20 mouse cellular contexts compared by ENCODE assay signal in the genomic region with DNA sequence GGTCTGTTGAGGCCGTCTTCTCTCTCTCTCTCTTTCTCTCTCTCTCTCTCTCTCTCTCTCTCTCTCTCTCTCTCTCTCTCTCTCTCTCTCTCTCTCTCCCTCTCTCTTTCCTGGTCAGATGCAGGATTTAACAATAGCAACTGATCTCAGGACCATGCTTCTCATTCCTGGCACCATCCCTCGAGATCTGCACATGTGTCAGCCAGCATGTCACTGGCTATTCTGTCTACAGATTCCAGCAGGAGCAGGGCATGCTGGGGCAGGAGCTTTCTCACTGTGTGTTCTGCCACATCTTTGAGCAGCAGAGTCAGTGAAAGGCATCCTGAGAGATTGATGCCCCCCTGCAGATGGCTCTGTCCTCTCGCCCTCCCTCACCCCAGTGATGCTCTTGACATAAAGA.
DNase-seq lines count a peak whose midpoint lies in the region; ATAC-seq lines count a peak whose summit lies in the region.
"Had no signal": no experiment of that assay in that cellular context is flagged by ENCODE, and none has a peak within 500 bp of the region (broad histone marks: within the 10 kb centered on the region; RNA-seq: fewer than 3 reads in every experiment).

No protein-coding gene starts in this region.

- DNase-seq in heart, embryonic 10.5 days (ENCODE audit: low spot score), result no peak
- no peak for DNase-seq in heart, postnatal 25 days (ENCODE audit: low spot score)
- DNase-seq in neural tube, embryonic 11.5 days (ENCODE audit: low spot score), result no peak
- no peak for DNase-seq in neural tube, embryonic 10.5 days (ENCODE audit: extremely low spot score, low spot score)
- peak; percentile 52 to 67 for DNase-seq in heart, postnatal 10 days
- DNase-seq in gastrocnemius, adult 18-20 months (ENCODE audit: low spot score), result no peak
- no peak for DNase-seq in right cerebral cortex, postnatal 36 days (ENCODE audit: low spot score in 2 of 2)
- DNase-seq: adrenal gland, postnatal 14 days; cerebellum, adult 18-20 months; gastrocnemius, postnatal 14 days; layer of hippocampus, postnatal 36 days; lung, adult 18-20 months; lung, postnatal 4 days; right cerebral cortex, postnatal 25 days; thymus, postnatal 4 days had no signal

- intact Hi-C loops in heart, postnatal 25 days (cut with DNase I), result no loop called here
- intact Hi-C loops in heart, postnatal 10 days (cut with DNase I), result no loop called here

- H3K36me3 ChIP-seq in heart, embryonic 10.5 days, result no peaks in the 10 kb centered on the region
- no peaks in the 10 kb centered on the region for H3K36me3 ChIP-seq in neural tube, embryonic 11.5 days (ENCODE audit: control insufficient read depth, insufficient read depth, low read length)
- H3K36me3 ChIP-seq: forebrain, embryonic 12.5 days; midbrain, embryonic 13.5 days had no signal

- 0 out of 2 replicates have a peak overlapping the region, but pooled peaks have one; percentile 4 for H3K9ac ChIP-seq in neural tube, embryonic 11.5 days (ENCODE audit: low read length)
- H3K9ac ChIP-seq: forebrain, embryonic 12.5 days; midbrain, embryonic 13.5 days had no signal

- no peaks in the 10 kb centered on the region for H3K9me3 ChIP-seq in heart, embryonic 10.5 days
- H3K9me3 ChIP-seq in neural tube, embryonic 11.5 days (ENCODE audit: control insufficient read depth, low read length), result no peaks in the 10 kb centered on the region
- H3K9me3 ChIP-seq: forebrain, embryonic 12.5 days; midbrain, embryonic 13.5 days had no signal

- H3K4me2 ChIP-seq in neural tube, embryonic 11.5 days (ENCODE audit: low read depth), result no peak overlapping the region
- H3K4me2 ChIP-seq: forebrain, embryonic 12.5 days; midbrain, embryonic 13.5 days had no signal

- no peak overlapping the region for H3K4me3 ChIP-seq in heart, embryonic 10.5 days
- no peak overlapping the region for H3K4me3 ChIP-seq in neural tube, embryonic 11.5 days (ENCODE audit: low read depth, low read length)
- H3K4me3 ChIP-seq: forebrain, embryonic 12.5 days; midbrain, embryonic 13.5 days had no signal

- H3K27me3 ChIP-seq in heart, embryonic 10.5 days (ENCODE audit: insufficient read depth, poor library complexity, severe bottlenecking), result no peaks in the 10 kb centered on the region
- H3K27me3 ChIP-seq in neural tube, embryonic 11.5 days (ENCODE audit: control insufficient read depth, insufficient read depth, low read length), result no peaks in the 10 kb centered on the region
- H3K27me3 ChIP-seq: forebrain, embryonic 12.5 days; midbrain, embryonic 13.5 days; Patski had no signal

- WGBS in heart, embryonic 10.5 days, result 57% methylated on average over 3 of the region's 3 CpGs
- WGBS in neural tube, embryonic 11.5 days, result 56% methylated on average over 3 of the region's 3 CpGs

- peaks cover 10% of the 10 kb centered on the region for H3K4me1 ChIP-seq in heart, embryonic 10.5 days
- H3K4me1 ChIP-seq in neural tube, embryonic 11.5 days (ENCODE audit: control insufficient read depth, insufficient read depth, low read length), result no peaks in the 10 kb centered on the region; the same call in 1 of the 2 replicates

- H3K27ac ChIP-seq in heart, embryonic 10.5 days, result 0 out of 2 replicates have a peak overlapping the region, but pooled peaks have one; percentile 16
- no peak overlapping the region for H3K27ac ChIP-seq in neural tube, embryonic 11.5 days (ENCODE audit: low read depth, low read length)
- H3K27ac ChIP-seq: forebrain, embryonic 12.5 days; midbrain, embryonic 13.5 days had no signal

- ATAC-seq in neural tube, embryonic 11.5 days (ENCODE audit: insufficient read depth, low FRiP score, low TSS enrichment), result no peak
- ATAC-seq: activated CD4-positive, CD25-positive, alpha-beta regulatory T cell, adult 4 months; intestine, postnatal 0 days; midbrain, embryonic 13.5 days; Patski had no signal

Comparison
In these comparisons a context has a peak if more than half of its experiments do, and no peak if none do; other contexts are left out.
1. DNase-seq: peak in heart, postnatal 10 days (2 of 2); none in heart, embryonic 10.5 days (single experiment), heart, postnatal 25 days (single experiment), neural tube, embryonic 11.5 days (single experiment), neural tube, embryonic 10.5 days (single experiment), gastrocnemius, adult 18-20 months (single experiment) and right cerebral cortex, postnatal 36 days (0 of 2).